Mouse (Mus musculus) forebrain, embryonic 14.5 days (tissue): ENCODE measurements around the gene Krtap24-1. TPM values are rescaled to one million over a fixed set of nuclear protein-coding genes. Genes with fewer than 3 reads are reported as not detected.

Source experiments
- ATAC-seq: fragments of 200-750 bp; cut with Nextera tagmentation; 2 replicates; pipeline ENCODE4 v1.8.0; 2017; ENCODE audit warnings: mild to moderate bottlenecking, moderate library complexity
- DNase-seq: peaks from one replicate; pipeline ENCODE4 v3.0.0-alpha.2; 2015; ENCODE audit warnings: low spot score
- H3K27ac ChIP-seq: fragments of 300-500 bp; sonication (generic); 2 replicates; pipeline ENCODE4 v1.5.1; 2014; ENCODE audit warnings: low read depth, mild to moderate bottlenecking, control low read depth, low read length, moderate library complexity
- H3K27me3 ChIP-seq: fragments of 300-500 bp; sonication (generic); replicated peaks from 2 replicates; pipeline ENCODE4 v1.6.1; 2014; ENCODE audit warnings: low read length, control low read depth, mixed read lengths; ENCODE audit not compliant: control insufficient read depth, insufficient read depth
- H3K36me3 ChIP-seq: fragments of 300-500 bp; sonication (generic); 2 replicates; pipeline ENCODE4 v1.6.1; 2014; ENCODE audit warnings: low read length, control low read depth; ENCODE audit not compliant: control insufficient read depth, insufficient read depth
- H3K4me1 ChIP-seq: fragments of 300-500 bp; sonication (generic); 2 replicates; pipeline ENCODE4 v1.6.1; 2014; ENCODE audit warnings: antibody characterized with exemption, low read length, control low read depth; ENCODE audit not compliant: control insufficient read depth, insufficient read depth
- H3K4me2 ChIP-seq: fragments of 300-500 bp; sonication (generic); 2 replicates; pipeline ENCODE4 v1.6.1; 2014; ENCODE audit warnings: mild to moderate bottlenecking, control low read depth, low read length
- H3K4me3 ChIP-seq: fragments of 300-500 bp; sonication (generic); 2 replicates; pipeline ENCODE4 v1.5.1; 2014; ENCODE audit warnings: low read depth, low read length, control low read depth
- H3K9ac ChIP-seq: fragments of 300-500 bp; sonication (generic); 2 replicates; pipeline ENCODE4 v1.6.1; 2014; ENCODE audit warnings: mild to moderate bottlenecking, low read length, control low read depth, moderate library complexity
- H3K9me3 ChIP-seq: fragments of 300-500 bp; sonication (generic); replicated peaks from 2 replicates; pipeline ENCODE4 v1.6.1; 2016; ENCODE audit warnings: low read length, control low read depth, mixed read lengths; ENCODE audit not compliant: control insufficient read depth
- WGBS: fragments of 180-500 bp; shearing (Covaris S2); extraction: QIAGEN DNeasy Blood & Tissue Kit; methylation state at CpG from one replicate; pipeline ENCODE4 v1.1.7; 2014; 5-methylcytosine and 5-hydroxymethylcytosine counted together
- polyA plus RNA-seq: library from polyadenylated mRNA; unstranded; fragments of >200 nt; fragmentation: Nextera tagmentation; extraction: Ambion mirVana; gene quantifications from 2 replicates; pipeline ENCODE4 v1.2.1, GENCODE M21; 2014

Krtap24-1 gene
- polyA plus RNA-seq, 1 experiment from 2014 or later, result not detected

DNA sequence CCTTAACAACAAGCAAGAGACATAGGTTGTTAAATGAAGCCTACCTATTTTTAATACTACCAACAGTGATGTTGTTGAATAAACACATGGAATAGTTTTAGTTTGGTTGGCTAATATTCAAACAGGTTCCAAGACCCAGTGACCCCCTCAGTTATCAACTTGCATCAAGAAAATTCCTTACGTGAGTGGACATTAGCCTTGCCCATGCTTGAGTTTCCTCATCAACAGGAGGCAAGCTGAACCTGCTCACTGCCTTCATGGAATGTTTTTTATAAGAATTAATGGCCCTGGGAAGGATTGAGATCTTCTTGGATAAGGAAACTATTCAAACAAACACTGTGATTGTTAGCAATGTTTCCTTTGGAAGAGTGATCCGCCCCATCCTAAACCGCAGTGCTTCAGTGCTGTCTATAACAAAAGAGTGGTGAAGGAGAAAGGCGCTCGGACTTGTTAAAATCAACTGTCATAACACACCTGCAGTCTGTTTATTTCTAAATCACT, 39.1 kb downstream of the Krtap24-1 start:
- Histone ChIP-seq H3K27me3 (no peaks in the 10 kb centered on the region), H3K27ac (no peak overlapping the region), H3K36me3 (no peaks in the 10 kb centered on the region), H3K9me3 (no peaks in the 10 kb centered on the region), H3K9ac (no peak overlapping the region), H3K4me2 (no peak overlapping the region), H3K4me3 (no peak overlapping the region), H3K4me1 (no peaks in the 10 kb centered on the region)
- DNase-seq, result no peak
- WGBS, result 88% methylated on average over 5 of the region's 5 CpGs
- no peak for ATAC-seq

DNA sequence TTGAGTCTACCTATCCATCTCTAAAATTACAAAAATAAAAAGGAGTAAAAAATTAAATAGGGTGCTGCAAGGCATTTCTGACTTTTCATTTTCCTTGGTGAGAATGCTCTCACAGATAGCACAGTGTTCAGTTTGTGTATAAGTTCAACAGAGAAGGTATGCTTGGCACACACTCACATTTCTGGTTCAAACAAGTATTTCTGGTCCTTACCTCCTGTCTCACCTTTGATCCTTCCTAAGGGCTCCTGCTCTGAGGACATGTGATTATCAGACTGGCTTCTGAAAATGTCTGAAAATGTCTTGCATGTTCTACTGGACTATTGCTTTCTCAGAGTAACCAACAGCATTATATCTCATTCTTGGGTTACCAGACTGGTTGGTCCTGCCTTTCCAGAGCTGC, 41.9 kb downstream of the Krtap24-1 start:
- ATAC-seq, result no peak
- H3K9me3 ChIP-seq, result no peaks in the 10 kb centered on the region

DNA sequence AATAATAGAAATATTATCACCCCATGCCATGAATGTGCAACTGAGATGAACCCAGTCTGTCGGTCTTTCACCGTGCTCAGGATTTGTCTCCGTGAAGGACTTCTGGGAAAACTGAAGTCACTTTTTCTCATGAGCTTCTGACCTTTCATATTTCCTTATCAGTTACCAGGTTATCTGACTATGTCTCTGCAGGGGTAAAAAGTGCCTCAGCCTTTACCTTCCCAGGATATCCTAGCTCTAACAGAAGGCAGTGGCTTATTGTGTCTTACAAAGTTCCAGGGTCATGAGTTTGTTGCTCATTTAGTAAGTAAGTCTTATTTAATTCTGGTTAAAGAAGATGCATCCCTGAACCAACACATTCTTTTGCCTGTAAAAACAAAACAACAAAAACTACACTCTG, 42.3 kb downstream of the Krtap24-1 start:
- no peaks in the 10 kb centered on the region for H3K36me3 ChIP-seq
- no peaks in the 10 kb centered on the region for H3K9me3 ChIP-seq
- H3K9ac ChIP-seq, result no peak overlapping the region
- DNase-seq (no peak), ATAC-seq (no peak)
- WGBS, result 96% methylated on average over 3 of the region's 3 CpGs
- H3K4me2 ChIP-seq, result no peak overlapping the region
- no peak overlapping the region for H3K27ac ChIP-seq
- no peaks in the 10 kb centered on the region for H3K4me1 ChIP-seq
- H3K27me3 ChIP-seq, result no peaks in the 10 kb centered on the region
- no peak overlapping the region for H3K4me3 ChIP-seq

More for the DNA sequence above, 41.9 kb downstream of the Krtap24-1 start:
- no peak for DNase-seq
- Histone ChIP-seq H3K36me3 (no peaks in the 10 kb centered on the region), H3K9ac (no peak overlapping the region), H3K27me3 (no peaks in the 10 kb centered on the region), H3K4me3 (no peak overlapping the region), H3K27ac (no peak overlapping the region), H3K4me1 (no peaks in the 10 kb centered on the region), H3K4me2 (no peak overlapping the region)

DNA sequence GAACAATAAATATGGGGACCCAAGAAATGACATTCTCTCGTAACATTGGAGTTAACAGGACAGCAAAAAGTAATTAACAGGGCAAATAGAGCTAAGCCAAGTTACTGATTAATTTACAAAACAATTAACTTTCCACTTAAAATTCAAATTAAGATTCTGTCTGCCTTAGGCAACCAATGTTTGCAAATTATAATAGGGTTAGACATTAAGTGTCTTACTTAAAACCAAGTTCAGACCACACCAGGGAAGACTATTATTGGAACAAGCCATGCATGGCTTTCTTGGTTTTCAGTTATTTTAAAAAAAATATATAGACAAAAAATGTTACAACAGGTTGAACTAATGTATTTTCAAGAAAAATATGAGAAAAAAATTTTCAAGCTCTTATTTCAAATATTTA, 43.0 kb downstream of the Krtap24-1 start:
- ATAC-seq (no peak), DNase-seq (no peak)
- no peak overlapping the region for H3K4me3 ChIP-seq
- H3K27ac ChIP-seq, result no peak overlapping the region
- 43% methylated on average over 1 of the region's 1 CpGs for WGBS
- no peaks in the 10 kb centered on the region for H3K27me3 ChIP-seq
- no peaks in the 10 kb centered on the region for H3K4me1 ChIP-seq
- H3K36me3 ChIP-seq, result no peaks in the 10 kb centered on the region
- H3K9me3 ChIP-seq, result no peaks in the 10 kb centered on the region
- no peak overlapping the region for H3K4me2 ChIP-seq
- no peak overlapping the region for H3K9ac ChIP-seq

DNA sequence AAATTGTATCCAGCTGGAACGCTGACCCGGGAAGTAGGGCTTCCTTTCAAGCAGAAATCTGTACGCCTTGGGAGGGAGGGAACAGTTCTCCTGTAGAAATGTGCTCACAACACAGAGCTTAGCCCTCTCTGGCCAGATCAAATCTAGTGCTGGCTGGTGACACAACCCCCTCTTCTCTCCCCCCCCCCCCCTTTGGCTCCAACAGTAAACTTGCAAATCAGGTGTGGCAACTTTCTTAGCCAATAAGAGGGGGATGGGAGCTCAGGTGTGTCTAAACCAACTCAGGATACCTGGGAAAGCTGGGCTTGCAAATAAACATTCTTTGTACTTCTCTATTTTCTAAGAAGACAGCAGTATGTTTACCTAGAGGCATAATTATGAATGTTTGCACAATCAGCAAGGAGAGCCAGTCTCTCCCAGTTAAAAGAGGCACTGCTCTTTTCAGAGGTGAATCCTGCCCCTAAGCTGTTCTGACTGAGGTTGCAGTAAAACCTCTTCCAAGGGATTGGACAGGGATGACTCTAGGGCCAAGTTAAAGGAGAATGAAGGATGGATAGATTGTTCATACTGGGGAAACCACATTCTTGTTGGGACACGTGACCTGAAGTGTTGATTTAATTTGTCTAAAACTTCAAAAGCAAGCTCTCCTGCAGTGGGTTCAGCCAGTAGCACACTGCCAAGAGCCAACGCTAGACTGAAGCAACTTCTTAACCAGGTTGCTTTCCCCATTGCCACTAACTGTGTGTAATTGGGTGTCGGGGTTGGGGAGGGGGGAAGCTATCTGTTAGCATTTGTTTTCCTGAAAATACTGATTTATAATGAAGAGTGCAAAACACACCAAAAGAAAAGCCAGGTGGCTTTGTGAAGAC, 48.8 kb downstream of the Krtap24-1 start, which contains the start of gene Cldn8:
TSS of gene Cldn8 (minus strand) at position 139 of the 869 bp plus-strand sequence.
- Histone ChIP-seq H3K36me3 (no peaks in the 10 kb centered on the region), H3K4me3 (no peak within 1 kb of the TSS), H3K4me1 (no peaks in the 10 kb centered on the region), H3K9ac (no peak within 1 kb of the TSS), H3K27ac (no peak within 1 kb of the TSS), H3K27me3 (no peaks in the 10 kb centered on the region), H3K9me3 (no peaks in the 10 kb centered on the region), H3K4me2 (no peak within 1 kb of the TSS)
- DNase-seq (no peak), ATAC-seq (no peak)
- 80% methylated on average over 6 of the region's 6 CpGs for WGBS

DNA sequence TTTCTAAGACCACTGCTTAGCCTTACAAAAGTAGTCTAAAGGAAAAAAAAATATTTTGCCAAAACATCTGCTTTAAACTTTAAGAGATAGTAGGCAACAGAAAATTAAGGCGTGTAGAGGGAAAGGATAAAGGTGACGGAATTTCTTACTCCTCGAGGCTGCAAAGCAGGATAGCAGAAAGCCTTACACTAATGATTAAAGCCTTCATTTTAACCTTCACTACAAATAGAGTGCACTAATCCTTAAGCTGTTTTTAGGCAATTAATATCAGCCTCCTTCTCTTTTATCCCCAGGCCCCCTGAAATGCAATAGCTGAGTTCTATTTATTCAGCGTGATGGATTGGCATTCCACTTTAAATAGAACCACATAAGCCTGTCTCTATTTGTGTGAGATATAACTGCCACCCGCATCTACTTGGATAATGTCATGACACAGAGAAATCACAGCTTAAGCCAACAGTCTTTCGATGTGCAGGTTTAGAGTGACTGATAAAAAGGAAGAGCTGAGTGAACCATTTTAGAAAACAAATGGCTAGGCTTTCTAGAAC, 50.4 kb downstream of the Krtap24-1 start:
- no peaks in the 10 kb centered on the region for H3K9me3 ChIP-seq
- H3K4me2 ChIP-seq, result no peak overlapping the region
- no peak overlapping the region for H3K4me3 ChIP-seq
- H3K27me3 ChIP-seq, result no peaks in the 10 kb centered on the region
- 6% methylated on average over 6 of the region's 6 CpGs for WGBS
- DNase-seq (peak; percentile 19), ATAC-seq (peak; percentile 37; the same call in 1 of the 2 replicates)
- no peaks in the 10 kb centered on the region for H3K36me3 ChIP-seq
- no peaks in the 10 kb centered on the region for H3K4me1 ChIP-seq
- no peak overlapping the region for H3K27ac ChIP-seq
- no peak overlapping the region for H3K9ac ChIP-seq

Other genes starting within 250 kb of the Krtap24-1 start
- gene Cldn17, start 105.3 kb downstream of the Krtap24-1 start, polyA plus RNA-seq, result not detected in 2 replicates
- not detected in 2 replicates for gene Cldn8, start 49.1 kb downstream of the Krtap24-1 start, polyA plus RNA-seq
- not detected in 2 replicates for gene 2310079G19Rik, start 15.4 kb upstream of the Krtap24-1 start, polyA plus RNA-seq
- not detected in 2 replicates for gene Krtap26-1, start 35.5 kb upstream of the Krtap24-1 start, polyA plus RNA-seq
- not detected in 2 replicates for gene Krtap27-1, start 59.4 kb upstream of the Krtap24-1 start, polyA plus RNA-seq
- not detected in 2 replicates for gene 2310061N02Rik, start 95.7 kb upstream of the Krtap24-1 start, polyA plus RNA-seq
- gene Krtap13-1, start 116.6 kb upstream of the Krtap24-1 start, polyA plus RNA-seq, result not detected in 2 replicates
- gene Krtap13, start 139.4 kb upstream of the Krtap24-1 start, polyA plus RNA-seq, result not detected in 2 replicates
- gene 2310034C09Rik, start 146.6 kb upstream of the Krtap24-1 start, polyA plus RNA-seq, result not detected in 2 replicates
- gene 2310057N15Rik, start 161.9 kb upstream of the Krtap24-1 start, polyA plus RNA-seq, result not detected in 2 replicates
- not detected in 2 replicates for gene Gm5965, start 165.6 kb upstream of the Krtap24-1 start, polyA plus RNA-seq
- not detected in 2 replicates for gene Gm20741, start 199.9 kb upstream of the Krtap24-1 start, polyA plus RNA-seq
- gene Krtap15, start 207.9 kb upstream of the Krtap24-1 start, polyA plus RNA-seq, result not detected in 2 replicates
- gene Krtap14, start 213.9 kb upstream of the Krtap24-1 start, polyA plus RNA-seq, result not detected in 2 replicates